Mouse (Mus musculus): Measurements from ENCODE around the gene Tcp11l2. TPM values are rescaled to one million over a fixed set of nuclear protein-coding genes. Genes with fewer than 3 reads are reported as not detected.

Tcp11l2 gene
- total and polyA plus RNA-seq, 3 experiments = 0.81 to 4.3 TPM; not detected in 1

GRCm38 (mm10) chr10:84535859-84536258, 40.6 kb upstream of the Tcp11l2 start:
- Histone ChIP-seq H3K9ac (ENCODE audit: control insufficient read depth, low read depth, low read length, poor library complexity, severe bottlenecking) (no peak overlapping the region), H3K4me1 (ENCODE audit: control insufficient read depth in 1 of 2, insufficient read depth in 2 of 2, low read length in 2 of 2) (no peaks in the 10 kb centered on the region; a peak in 3 of 4 replicates), H3K27ac (ENCODE audit: control insufficient read depth, low read depth, low read length) (no peak overlapping the region), H3K79me2 (ENCODE audit: control insufficient read depth, insufficient read depth, low read length, poor library complexity) (no peaks in the 10 kb centered on the region), H3K4me3 (ENCODE audit: control insufficient read depth in 1 of 2, insufficient read depth in 1 of 2, low read depth in 2 of 2, low read length in 2 of 2) (no peak overlapping the region), H3K27me3 (ENCODE audit: control insufficient read depth in 1 of 2, insufficient read depth in 2 of 2, low read length in 2 of 2) (peaks cover 0 to 8% of the 10 kb centered on the region in 2 experiments; a peak in 3 of 4 replicates), H3K9me3 (replicated peaks; ENCODE audit: insufficient read depth, low read length) (no peaks in the 10 kb centered on the region), H3K36me3 (ENCODE audit: control insufficient read depth in 1 of 2, insufficient read depth in 2 of 2, low read length in 2 of 2) (no peaks in the 10 kb centered on the region; a peak in 1 of 4 replicates)
- no peak for TF ChIP-seq TCF12 (IDR thresholded peaks at IDR 0.05; ENCODE audit: low read depth, low read length)
- TF ChIP-seq MAZ (IDR thresholded peaks at IDR 0.05; ENCODE audit: low read depth, low read length) = no peak
- TF ChIP-seq ELF1 (IDR thresholded peaks at IDR 0.05; ENCODE audit: low read depth, low read length) = no peak
- no peak for TF ChIP-seq E2F4 (IDR thresholded peaks at IDR 0.05; ENCODE audit: borderline replicate concordance, low read depth, low read length)
- no peak for TF ChIP-seq SMC3 (IDR thresholded peaks at IDR 0.05; ENCODE audit: low read depth, low read length)
- no peak for TF ChIP-seq GABPA (IDR thresholded peaks at IDR 0.05; ENCODE audit: low read depth, low read length)
- no peak for TF ChIP-seq ZMIZ1 (IDR thresholded peaks at IDR 0.05; ENCODE audit: low read depth, low read length)
- no peak for DNase-seq (ENCODE audit: low read depth, low spot score)

- Histone ChIP-seq H3K27me3 (ENCODE audit: control insufficient read depth in 1 of 2, insufficient read depth in 2 of 2, low read length in 2 of 2) (no peaks in the 10 kb centered on the region), H3K36me3 (ENCODE audit: control insufficient read depth in 1 of 2, insufficient read depth in 2 of 2, low read length in 2 of 2) (peaks cover 0 to 21% of the 10 kb centered on the region in 2 experiments; a peak in 2 of 4 replicates), H3K27ac (ENCODE audit: control insufficient read depth, low read depth, low read length) (no peak overlapping the region), H3K4me3 (ENCODE audit: control insufficient read depth in 1 of 2, insufficient read depth in 1 of 2, low read depth in 2 of 2, low read length in 2 of 2) (no peak overlapping the region), H3K9ac (ENCODE audit: control insufficient read depth, low read depth, low read length, poor library complexity, severe bottlenecking) (no peak overlapping the region), H3K79me2 (ENCODE audit: control insufficient read depth, insufficient read depth, low read length, poor library complexity) (no peaks in the 10 kb centered on the region), H3K4me1 (ENCODE audit: control insufficient read depth in 1 of 2, insufficient read depth in 2 of 2, low read length in 2 of 2) (peaks cover 19 to 25% of the 10 kb centered on the region in 2 experiments), H3K9me3 (replicated peaks; ENCODE audit: insufficient read depth, low read length) (no peaks in the 10 kb centered on the region)
- no peak for TF ChIP-seq ZMIZ1 (IDR thresholded peaks at IDR 0.05; ENCODE audit: low read depth, low read length)
- TF ChIP-seq RAD21 (IDR thresholded peaks at IDR 0.05; ENCODE audit: low read depth, low read length) = no peak
- TF ChIP-seq GABPA (IDR thresholded peaks at IDR 0.05; ENCODE audit: low read depth, low read length) = no peak
- no peak for TF ChIP-seq ELF1 (IDR thresholded peaks at IDR 0.05; ENCODE audit: low read depth, low read length)
- no peak for TF ChIP-seq MAX (IDR thresholded peaks at IDR 0.05; ENCODE audit: low read length)
- TF ChIP-seq POLR2A (IDR thresholded peaks at IDR 0.05; ENCODE audit: control insufficient read depth in 1 of 2, insufficient read depth in 1 of 2, low read depth in 1 of 2, low read length in 2 of 2, poor library complexity in 1 of 2) = no peak
- TF ChIP-seq HCFC1 (IDR thresholded peaks at IDR 0.05; ENCODE audit: low read depth, low read length) = no peak
- no peak for DNase-seq (ENCODE audit: low read depth, low spot score)
These were observed 36.8 kb upstream of the Tcp11l2 start for GRCm38 (mm10) chr10:84539651-84540050.

- H3K27me3 ChIP-seq (ENCODE audit: control insufficient read depth in 1 of 2, insufficient read depth in 2 of 2, low read length in 2 of 2) = no peaks in the 10 kb centered on the region
- peaks cover 19 to 25% of the 10 kb centered on the region in 2 experiments for H3K4me1 ChIP-seq (ENCODE audit: control insufficient read depth in 1 of 2, insufficient read depth in 2 of 2, low read length in 2 of 2)
- H3K4me3 ChIP-seq (ENCODE audit: control insufficient read depth in 1 of 2, insufficient read depth in 1 of 2, low read depth in 2 of 2, low read length in 2 of 2) = no peak overlapping the region
- DNase-seq (ENCODE audit: low read depth, low spot score) = peak; percentile 53
- peak overlapping the region; percentile 74 for H3K27ac ChIP-seq (ENCODE audit: control insufficient read depth, low read depth, low read length)
- no peaks in the 10 kb centered on the region for H3K9me3 ChIP-seq (replicated peaks; ENCODE audit: insufficient read depth, low read length)
- H3K36me3 ChIP-seq (ENCODE audit: control insufficient read depth in 1 of 2, insufficient read depth in 2 of 2, low read length in 2 of 2) = peaks cover 0 to 21% of the 10 kb centered on the region in 2 experiments; a peak in 2 of 4 replicates
- no peaks in the 10 kb centered on the region for H3K79me2 ChIP-seq (ENCODE audit: control insufficient read depth, insufficient read depth, low read length, poor library complexity)
- H3K9ac ChIP-seq (ENCODE audit: control insufficient read depth, low read depth, low read length, poor library complexity, severe bottlenecking) = 0 out of 2 replicates have a peak overlapping the region, but pooled peaks have one; percentile 7
- TF ChIP-seq KAT2A (conservative IDR thresholded peaks at IDR 0.05; ENCODE audit: low read depth, low read length) (no peak; the same call in 1 of the 2 replicates), POLR2AphosphoS2 (IDR thresholded peaks at IDR 0.05; ENCODE audit: low read length) (no peak), TAL1 (IDR thresholded peaks at IDR 0.05; ENCODE audit: low read length) (peak; percentile 58), MEF2A (IDR thresholded peaks at IDR 0.05; ENCODE audit: extremely low read depth, insufficient replicate concordance, low read depth, low read length, poor library complexity, severe bottlenecking) (no peak), POLR2A (IDR thresholded peaks at IDR 0.05; ENCODE audit: control insufficient read depth in 1 of 2, insufficient read depth in 1 of 2, low read depth in 1 of 2, low read length in 2 of 2, poor library complexity in 1 of 2) (no peak), ZNF384 (IDR thresholded peaks at IDR 0.05; ENCODE audit: low read depth, low read length) (peak; percentile 58), CTCF (IDR thresholded peaks at IDR 0.05 in 2 of 3, conservative IDR thresholded peaks at IDR 0.05 in 1 of 3; ENCODE audit: control insufficient read depth in 1 of 3, insufficient read depth in 1 of 3, low read depth in 2 of 3, low read length in 3 of 3, poor library complexity in 1 of 3, severe bottlenecking in 1 of 3) (peak in 1 of 3 experiments; percentile 12; a peak in 1 of 6 replicates), MXI1 (IDR thresholded peaks at IDR 0.05; ENCODE audit: low read depth, low read length) (peak; percentile 28; the same call in 1 of the 2 replicates), UBTF (IDR thresholded peaks at IDR 0.05; ENCODE audit: borderline replicate concordance, insufficient read depth, low read depth, low read length) (no peak), BHLHE40 (IDR thresholded peaks at IDR 0.05; ENCODE audit: borderline replicate concordance, low read depth, low read length) (peak; percentile 60; the same call in 1 of the 2 replicates), EP300 (IDR thresholded peaks at IDR 0.05; ENCODE audit: low read depth in 1 of 2, low read length in 2 of 2) (peak; percentile 68 to 90), MYB (IDR thresholded peaks at IDR 0.05; ENCODE audit: low read depth, low read length) (peak; percentile 49), ZKSCAN1 (IDR thresholded peaks at IDR 0.05; ENCODE audit: low read depth, low read length) (no peak)
These were observed 33.4 kb upstream of the Tcp11l2 start for GRCm38 (mm10) chr10:84542802-84543658.

Measured in MEL (cell line).